Mouse (Mus musculus): ENCODE data around the gene Slc46a3.

Slc46a3 gene

DNA sequence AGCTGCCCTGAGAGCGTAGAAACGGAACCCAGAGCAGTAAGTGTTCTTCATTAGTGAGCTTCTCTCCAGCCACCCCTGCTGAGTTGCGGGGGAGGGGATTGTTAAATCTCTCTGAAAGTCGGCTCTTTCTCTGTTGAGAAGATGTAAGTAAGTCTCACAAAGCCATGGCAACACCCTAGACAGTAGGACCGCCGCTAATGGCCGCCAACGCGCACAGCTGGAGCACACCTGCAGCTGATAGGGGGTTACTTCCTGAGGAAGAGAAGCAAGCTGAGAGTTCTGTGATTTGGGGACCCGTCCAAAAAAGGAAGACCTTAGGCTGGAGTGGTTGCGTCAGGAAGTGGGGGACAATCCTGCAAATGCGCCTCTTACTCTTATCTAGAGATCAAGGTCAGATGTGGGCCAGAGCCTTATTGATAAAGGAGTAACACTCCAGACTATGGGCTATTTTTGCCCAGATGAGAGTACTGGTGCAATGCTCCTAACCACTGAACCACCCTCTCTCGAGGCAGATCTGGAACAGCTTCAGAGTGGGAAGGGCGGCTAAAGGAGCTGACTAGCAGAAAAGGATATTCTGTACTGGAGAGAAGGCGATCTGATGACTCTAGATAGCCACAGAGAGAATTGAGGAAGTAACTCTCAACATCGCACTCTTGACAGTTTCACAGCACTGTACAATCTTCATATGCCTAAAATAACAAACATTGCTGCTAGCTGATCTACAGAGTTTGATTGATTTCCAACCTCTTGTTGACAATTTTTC, 1.0 kb upstream of the Slc46a3 start:
- DNase-seq (ENCODE audit: low read depth, low spot score): no peak

DNA sequence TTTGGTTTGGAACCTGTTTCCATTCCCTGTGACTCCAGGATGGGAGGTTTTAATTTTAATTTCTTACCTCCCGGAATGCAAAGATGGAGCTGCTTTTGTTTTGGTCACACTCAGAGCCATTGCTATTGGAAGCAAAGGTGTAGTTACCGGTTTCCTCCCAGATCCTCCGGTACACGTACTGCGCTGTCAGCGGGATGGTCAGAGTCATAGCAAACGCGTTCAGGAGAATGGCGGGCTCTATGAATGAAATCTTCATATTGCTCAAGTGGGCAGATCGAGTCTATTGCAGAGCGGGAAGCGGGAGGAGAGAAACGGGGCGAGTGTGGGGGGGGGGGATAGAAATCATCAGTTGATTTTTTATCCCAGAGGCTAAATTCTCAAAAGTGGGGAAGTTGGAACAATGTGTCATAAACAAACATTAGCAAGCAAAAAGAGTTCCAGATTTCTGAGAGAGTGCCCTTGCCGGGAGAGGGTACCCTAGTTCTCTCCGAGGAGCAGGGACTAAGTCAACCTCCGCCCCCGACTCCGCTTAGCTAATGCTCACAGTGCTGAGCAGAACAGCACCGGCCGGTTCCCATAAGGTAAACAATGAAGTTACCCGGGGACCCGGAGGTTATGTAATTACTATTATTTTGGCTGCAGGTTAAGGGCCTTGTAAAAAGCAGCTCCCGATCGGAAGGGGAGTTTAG, 705 bp downstream of the Slc46a3 start:
- DNase-seq (ENCODE audit: low read depth, low spot score): no peak

DNA sequence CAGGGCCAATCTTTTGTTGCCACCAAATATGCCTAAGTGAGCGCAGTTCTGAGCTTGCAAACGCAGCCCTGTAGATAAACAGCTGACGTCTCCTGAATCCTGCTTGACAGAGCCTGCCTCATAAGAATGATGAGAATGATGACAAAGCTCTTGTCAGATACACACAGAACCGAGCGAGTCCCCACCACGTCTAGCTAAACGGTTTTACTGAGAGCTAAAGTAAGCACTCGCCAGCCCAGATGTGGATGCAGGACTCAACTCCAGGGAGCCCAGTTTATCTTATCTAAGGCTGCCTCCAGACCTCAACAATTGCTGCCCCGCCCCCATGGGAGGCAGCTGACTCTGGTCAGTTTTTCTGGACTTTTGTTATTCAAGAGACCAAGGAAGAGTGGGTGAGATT, 1.5 kb downstream of the Slc46a3 start:
- DNase-seq (ENCODE audit: low read depth, low spot score): no peak

DNA sequence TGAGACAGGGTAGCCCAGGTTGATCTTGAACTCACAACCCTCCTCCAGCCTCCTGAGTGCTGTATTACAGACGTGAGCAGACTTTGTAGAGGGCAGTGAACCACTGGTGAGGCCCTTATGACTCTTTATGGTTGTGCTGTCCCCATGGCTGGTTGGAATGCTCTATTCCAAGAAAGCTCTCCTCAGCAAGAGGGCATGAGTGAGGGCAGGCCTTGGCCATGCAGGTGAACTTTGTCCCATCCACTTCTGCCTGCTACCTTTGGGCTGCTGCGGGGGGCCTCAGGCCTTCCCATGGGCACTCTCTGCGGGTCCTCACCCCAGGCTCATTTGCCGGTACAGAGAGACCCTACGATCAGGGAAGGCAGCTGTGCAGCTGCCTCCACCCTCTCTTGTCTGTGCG, 1.9 kb downstream of the Slc46a3 start:
- no peak for DNase-seq (ENCODE audit: low read depth, low spot score)

DNA sequence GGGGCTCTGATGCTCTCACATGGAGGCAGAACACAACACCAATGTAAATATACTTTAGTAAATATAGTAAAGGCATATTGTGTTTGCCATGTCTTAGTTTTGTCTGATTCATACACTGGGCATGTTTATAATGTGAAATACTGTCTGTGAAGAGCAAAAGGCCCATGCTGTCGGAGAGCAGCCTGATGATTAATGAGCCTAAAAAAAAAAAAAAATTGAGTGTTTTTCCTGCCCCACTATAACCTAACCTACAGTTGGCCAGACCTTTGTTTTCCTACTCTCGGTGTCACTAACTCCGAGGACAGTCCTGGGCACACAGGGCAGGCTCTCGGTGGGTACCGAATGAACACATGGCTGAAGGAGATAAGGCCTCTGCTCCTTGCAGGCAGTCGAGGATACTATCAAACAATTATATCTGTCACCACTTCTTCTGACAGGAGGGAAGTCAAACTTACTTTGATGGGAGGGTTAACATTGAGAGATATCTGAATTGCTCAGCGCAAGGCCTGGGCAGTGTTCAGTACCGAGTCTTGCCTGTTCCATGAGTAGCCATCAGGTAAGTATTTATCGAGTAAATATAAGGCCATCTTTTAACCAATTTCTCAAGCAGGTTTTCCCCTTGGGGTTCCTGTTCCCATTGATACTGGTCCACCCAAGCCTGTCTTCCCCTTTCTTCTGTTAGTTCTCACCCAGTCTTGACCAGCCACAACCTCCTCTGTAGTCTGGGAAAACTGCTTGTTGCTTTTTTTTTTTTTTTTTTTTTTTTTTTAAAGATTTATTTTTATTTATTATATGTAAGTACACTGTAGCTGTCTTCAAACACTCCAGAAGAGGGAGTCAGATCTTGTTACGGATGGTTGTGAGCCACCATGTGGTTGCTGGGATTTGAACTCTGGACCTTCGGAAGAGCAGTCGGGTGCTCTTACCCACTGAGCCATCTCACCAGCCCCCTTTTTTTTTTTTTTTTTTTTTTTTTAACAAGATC, 6.0 kb downstream of the Slc46a3 start:
- no peak for DNase-seq (ENCODE audit: low read depth, low spot score)

DNA sequence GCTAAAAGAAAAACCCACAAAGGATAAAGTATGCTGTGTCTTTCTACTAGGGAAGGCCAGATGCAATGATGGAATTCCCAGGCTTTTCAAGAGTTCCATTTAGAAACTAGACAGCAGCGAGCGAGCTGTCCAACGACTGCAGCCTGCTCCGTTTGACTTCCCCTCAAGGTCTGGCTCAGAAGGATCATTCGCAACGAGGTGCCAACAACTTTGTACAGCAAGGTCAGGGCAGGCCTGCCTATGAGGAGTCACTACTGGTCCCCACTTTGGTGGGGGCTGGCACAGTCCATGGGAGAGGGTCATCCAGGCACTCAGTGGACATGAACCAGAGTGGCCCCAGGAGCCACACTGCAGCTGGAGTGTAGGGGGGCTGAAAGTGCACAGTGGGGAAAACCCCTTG, 11.0 kb downstream of the Slc46a3 start:
- no peak for DNase-seq (ENCODE audit: low read depth, low spot score)

DNA sequence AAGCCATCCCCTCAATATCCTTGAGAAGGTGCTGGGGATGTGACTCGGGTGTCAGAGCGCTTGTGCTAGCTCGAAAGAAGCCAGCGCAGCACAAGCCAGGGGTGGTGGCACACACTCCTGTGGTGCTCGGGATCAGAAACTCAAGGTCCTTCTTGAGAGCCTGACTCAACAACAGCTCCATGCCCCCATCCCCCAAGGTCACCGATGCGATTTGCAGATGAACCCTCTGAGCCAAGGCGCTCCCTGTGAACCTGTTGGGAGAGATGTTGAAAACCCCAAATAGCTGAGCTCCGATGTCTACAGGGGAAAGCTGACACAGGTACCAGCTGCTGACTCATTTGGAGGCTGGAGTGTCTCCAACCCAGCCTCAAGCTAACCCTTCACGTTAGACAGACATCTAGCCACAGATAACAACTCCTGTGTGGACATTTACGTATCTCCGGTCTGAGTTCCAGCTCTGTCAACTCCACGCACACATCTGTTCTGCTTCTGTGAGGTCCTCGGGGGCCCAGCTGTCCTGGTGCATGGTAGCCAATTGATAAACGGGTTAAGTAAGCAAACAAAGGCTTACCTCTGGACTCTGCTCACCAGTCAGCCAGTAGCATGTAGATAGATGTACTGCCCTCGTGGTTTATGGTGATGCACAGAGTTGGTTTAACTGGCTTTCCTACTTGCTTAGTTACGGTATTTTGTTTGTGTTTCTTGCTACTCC, 14.5 kb downstream of the Slc46a3 start:
- DNase-seq (ENCODE audit: low read depth, low spot score): no peak

DNA sequence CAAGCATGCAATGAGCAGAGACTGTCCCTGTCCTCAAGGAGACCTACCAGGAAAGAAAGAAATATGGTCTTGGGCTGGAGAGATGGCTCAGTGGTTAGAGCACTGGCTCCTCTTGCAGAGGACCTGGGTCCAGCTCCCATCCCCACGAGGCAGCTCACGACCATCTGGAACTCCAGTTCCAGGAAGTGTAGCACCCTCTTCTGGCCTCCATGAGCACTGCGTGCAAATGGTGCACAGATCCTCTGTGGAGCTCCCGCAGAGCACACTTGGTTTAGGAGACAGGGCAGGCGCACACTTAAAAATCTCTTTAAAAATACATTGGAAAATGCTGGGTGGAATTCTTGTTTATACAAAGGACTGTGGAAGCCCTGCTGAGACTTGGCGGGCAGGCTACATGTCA, 17.1 kb downstream of the Slc46a3 start:
- no peak for DNase-seq (ENCODE audit: low read depth, low spot score)

DNA sequence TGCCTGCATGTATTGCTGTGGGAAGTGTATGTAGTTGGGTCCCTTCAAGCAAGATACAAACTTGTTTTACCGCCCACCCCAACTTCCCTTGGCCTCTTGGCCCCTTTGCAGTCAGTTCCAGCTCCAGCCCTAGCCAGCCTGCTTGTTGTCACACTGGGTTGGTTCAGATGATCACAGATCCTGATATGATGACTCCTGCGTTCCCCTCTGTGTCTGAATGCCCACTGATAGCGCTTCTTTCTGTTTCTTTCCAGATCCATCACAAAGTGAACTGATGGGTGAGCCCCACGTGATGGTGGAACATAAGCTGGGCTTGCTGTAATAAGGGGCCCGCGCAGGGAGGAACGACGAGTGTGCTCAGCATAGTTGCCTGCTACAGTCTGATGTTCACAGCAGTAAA, 19.4 kb downstream of the Slc46a3 start:
- no peak for DNase-seq (ENCODE audit: low read depth, low spot score)

DNA sequence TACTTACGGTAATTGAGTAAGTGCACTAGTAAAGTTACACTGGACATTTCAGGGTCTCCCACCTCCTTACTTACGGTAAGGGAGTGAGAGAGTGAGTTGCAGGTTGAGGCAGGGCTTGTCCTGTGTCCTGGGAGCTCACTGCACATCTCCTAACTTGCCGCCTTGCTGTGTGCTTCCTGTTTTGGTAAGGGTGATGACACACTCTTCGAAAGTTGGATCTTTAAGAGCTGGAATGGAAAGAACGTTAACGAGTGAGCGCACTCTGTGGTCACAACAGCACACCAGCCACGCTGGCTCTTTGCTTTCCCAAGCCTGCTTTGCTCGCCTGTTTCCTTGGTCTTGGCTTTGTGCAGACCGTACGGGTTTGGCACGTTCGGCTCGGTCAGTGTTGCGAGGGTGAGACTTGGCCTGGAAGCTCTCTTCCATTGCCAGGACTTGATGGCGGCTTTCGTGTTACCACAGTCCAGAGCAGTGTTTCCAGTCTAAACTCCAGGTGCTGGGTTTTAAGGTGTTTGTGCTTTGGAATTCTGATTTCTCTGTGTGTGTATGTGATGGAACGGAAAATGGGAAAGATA, 20.0 kb downstream of the Slc46a3 start:
- no peak for DNase-seq (ENCODE audit: low read depth, low spot score)

DNA sequence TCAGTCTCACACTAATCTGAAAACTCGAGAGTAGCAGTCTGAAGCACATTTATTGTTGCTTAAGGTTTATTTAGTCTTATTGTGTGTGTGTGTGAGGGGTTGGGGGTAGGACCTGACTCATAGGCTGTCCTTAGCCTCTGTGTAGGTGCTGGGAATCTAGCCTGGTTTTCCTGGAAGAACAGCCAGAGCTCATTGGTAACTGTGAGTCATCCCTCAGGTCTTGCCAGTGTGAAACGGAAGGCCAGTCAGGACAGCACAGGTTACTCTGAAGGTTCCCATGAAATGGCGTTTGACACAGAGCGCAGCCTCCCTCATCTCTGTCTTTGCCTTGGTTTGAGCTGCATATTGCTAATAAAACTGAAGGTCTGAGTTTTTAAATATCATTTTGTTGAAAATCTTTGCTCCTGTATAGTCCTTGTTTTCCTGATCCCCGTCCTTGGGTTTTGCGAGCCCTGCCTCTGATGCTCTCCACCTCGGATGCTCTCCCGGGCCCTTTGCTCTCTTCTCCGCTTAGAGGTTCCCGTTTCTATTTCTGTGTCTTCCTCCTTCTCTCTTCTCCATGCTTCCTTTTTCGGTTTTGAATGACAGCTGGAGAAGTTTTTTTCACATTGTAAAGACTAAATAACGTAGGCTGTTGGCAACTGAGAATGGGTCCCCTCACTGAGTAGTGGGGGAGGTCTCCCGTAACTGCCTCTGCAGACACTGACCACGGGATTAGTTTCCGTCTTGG, 23.4 kb downstream of the Slc46a3 start:
- DNase-seq (ENCODE audit: low read depth, low spot score): no peak

DNA sequence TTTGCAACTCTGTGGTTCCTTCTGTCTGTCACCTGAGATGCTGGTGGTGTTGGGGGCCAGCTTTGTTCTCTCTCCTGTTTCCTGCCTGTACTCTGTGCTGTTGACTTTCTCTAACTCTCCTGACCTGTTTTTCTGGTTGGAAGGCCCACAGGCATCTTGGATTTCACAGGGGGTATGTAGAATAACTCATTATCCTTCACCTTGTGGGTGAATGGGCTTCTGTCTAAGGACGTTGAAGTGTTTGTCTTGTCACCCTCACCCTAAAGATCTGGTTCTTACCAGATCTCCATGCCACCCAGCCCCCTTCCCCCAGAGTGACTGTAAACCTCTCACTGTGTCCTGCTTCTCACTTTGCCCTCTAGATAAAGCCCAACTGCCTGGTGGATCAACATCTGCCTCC, 24.3 kb downstream of the Slc46a3 start:
- DNase-seq (ENCODE audit: low read depth, low spot score): no peak

DNA sequence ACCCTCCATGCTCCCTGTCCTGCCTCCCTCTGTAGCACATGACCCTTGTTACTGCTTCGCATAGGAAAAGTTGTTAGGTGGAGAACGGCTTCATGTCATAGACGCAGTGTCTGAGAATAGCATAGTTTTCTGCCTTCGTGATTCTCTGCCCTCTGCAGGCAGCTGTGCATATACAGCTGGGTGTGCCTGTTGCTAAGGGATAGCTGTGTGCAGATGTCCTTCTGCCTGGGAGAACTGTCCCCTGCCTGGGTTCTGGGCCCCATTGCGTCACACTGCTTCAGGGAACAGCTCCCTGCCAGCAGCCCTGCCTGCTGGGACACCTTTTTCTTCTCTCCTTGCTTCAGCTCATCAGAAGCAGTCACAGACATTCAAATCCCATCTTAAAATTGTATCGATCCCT, 25.0 kb downstream of the Slc46a3 start:
- DNase-seq (ENCODE audit: low read depth, low spot score): no peak

DNA sequence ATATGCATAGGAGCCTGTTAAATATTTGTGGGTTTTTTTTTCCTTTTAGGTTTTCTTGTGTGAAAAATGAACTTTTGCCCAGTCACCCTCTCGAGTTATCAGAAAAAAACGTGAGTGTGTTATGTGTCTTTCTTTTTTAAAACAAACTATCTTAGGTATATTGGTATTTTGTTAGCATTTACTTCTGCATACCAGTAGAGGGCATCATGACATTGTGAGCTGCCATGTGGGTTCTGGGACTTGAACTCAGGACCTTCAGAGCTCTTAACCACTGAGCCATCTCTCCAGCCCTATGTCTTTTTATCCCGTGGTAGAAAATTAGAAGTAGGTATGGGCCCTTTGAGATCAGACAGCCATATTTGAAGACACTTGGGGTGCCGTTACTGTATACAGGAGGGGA, 25.9 kb downstream of the Slc46a3 start:
- DNase-seq (ENCODE audit: low read depth, low spot score): no peak

DNA sequence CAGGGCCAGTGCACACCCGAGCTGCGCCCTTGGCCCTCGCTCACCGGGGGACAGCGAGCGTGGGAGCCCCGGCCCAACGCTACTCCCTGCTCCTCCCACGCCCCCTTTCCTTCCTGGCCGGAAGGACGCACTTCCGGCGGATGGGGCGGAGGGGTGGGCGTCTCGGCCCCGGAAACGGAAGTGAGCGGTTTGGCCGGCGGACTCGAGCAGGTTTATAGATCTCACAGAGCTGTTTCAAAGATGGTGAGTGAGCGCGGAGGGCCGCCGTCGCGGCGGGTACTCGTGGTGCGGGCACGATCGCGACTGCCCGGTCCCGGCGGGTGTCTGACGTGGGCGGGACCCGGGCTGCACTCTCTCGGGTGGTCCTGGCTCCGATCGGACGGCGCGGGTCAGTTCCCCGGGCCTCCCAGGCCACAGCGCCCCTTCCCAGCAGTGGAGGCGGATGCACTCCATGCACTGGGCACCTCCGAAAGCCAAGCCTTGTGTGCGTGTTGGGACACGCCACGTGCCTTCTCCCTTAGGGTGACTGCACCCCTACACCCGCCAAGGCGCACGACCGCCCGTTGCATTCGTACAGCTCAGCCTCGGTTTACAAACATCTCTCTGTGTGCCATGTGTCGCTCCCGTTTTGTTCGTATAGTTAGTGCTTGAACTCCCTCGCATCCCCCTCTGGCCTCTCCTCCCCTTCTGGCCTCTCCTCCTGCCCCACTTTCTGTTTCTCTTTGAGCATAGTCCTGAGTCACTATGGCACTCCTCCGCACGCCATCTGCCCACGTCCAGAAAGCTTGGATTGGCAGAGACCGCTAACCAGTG, 34.0 kb downstream of the Slc46a3 start, which contains the start of gene Pomp:
Gene Pomp, plus strand, starts transcription at position 13 of the 813 bp plus-strand sequence.
- peak; percentile 81 for DNase-seq (ENCODE audit: low read depth, low spot score)

DNA sequence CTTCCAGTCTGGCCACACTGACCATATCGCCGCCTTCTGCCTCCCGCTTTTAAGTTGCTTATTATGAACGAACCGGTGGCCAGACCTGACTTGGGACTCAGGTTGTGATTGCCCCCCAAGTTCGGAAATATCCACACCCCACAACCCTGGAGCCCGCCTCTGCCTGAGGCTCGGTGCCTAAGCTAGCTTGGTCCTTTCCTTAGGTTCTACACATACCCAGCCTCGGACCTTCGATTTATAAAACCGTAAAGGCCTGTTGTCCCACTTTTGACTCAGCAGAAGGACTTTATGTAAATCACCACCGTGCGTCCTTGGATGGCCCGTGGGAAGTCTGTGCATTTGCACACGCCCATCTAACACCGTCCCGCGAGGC, 34.6 kb downstream of the Slc46a3 start:
- DNase-seq (ENCODE audit: low read depth, low spot score): no peak

DNA sequence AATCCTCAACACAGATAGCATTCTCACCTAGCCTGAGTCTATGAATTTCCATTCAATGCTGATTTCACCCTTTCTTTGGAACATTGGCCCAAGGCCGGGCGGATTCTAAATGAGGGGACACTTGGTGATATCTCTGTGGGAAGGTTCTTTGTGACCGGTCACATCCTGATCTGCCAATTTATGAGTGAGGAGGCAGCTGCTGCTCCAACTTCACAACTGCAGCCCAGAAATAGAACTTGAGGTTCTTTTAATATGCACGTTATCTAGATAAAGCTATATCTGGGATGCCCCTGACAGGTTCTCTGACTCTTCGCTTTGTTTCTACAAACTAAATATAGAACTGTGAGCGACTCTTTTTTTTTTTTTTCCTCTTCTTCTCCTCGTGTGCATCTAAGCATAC, 44.4 kb downstream of the Slc46a3 start:
- DNase-seq (ENCODE audit: low read depth, low spot score): no peak

DNA sequence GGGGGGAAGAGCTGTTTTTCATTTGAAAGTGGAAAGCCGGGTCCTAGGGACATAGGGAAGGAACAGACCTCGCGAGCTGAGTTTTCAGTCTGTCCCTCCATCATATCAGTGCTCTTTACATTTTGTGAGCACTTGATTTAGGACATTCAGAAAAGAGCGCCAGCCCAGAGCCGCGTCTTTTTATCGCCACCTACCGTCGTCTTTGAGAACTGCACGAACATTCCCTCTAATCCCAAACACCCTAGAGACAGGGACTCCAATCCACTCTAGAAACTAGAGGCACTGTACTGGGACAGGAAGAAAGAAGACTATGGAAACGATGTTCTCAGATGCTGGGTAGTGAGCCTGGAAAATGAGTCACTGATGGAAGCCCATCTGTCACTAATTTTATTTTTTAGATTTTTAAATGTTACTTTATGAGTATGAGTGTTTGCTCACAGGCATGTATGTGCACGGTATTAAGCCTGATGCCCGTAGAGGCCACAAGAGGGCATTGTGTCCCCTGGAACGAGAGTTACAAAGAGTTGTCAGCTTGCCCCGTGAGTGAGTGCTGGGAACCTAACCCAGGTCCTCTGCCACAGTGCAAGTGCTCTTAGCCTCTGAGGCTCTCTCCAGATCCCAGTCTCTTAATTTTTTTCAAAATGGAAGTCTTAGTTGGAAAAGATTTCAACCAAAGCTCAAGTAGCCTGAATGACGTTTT, 46.3 kb downstream of the Slc46a3 start:
- DNase-seq (ENCODE audit: low read depth, low spot score): peak; percentile 16

DNA sequence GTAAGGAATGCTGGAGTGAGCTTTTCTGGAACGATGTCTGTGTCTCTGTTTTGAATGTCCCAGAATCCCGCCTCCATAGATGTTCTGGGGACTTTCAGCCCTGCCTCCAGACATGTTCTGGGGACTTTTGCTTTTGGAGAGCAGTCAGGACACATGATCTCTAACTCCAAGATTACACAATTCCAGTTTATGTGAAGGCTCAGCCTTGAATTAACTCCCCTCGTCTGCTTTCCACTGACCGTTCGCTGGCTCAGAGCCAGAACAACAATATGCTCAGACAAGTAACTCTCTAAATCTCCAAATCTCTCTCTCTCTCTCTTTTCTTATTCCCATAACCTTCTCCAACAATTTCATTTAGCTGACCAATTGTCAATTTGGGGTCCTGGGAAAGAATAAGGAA, 47.3 kb downstream of the Slc46a3 start:
- no peak for DNase-seq (ENCODE audit: low read depth, low spot score)

Measured in skeletal muscle tissue, adult 2 months (tissue).